Mouse (Mus musculus): ENCODE measurements around the gene Hmga1b.
"Not testable (repeated sequence)": the region's sequence is repeated elsewhere in the genome, so short reads cannot be mapped to it uniquely, and the experiment has no call there.

Hmga1b gene

DNA sequence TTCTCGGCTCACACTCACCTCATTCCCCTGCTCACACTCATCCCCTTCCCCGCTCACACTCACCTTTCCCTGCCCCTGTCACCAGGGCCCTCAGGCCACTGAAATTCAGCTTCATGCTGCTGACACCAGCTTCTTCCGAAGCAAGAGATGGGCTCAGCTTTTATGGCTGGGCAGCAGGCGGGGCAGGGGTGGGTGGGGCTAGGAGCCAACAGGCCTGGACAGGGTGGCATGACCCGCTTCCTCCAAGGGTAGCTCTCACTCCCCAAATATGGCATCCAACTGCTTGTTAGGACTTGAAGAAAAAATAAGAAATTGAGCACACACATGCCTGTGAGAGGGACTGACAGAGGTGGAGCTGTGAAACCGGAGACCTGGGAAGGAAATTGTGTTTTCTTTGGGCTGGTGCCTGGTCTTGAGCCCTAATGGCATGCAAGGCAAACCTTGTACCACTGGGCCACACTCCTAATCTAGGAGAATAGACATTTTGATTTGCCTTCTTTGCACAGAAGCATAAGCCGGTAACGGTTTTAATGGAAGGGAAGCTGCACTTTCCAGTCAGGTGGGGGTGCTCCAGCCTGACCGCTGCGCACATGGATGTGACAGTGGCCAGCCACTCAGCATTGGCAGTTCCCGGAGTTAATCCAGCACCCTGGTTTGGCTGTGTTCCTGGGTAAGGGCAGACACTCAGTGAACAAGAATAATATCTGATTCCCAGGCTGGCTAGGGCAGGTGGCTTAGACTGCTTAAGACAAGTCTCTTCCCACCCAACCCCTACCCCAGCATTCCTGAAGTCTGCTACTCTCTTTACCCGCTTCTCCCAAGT, 30.5 kb upstream of the Hmga1b start, which contains the start of gene Cbr2:
Gene Cbr2, minus strand, starts transcription at position 257 of the 823 bp plus-strand sequence.
- DNase-seq (ENCODE audit: extremely low spot score, low read depth, low spot score), result no peak

DNA sequence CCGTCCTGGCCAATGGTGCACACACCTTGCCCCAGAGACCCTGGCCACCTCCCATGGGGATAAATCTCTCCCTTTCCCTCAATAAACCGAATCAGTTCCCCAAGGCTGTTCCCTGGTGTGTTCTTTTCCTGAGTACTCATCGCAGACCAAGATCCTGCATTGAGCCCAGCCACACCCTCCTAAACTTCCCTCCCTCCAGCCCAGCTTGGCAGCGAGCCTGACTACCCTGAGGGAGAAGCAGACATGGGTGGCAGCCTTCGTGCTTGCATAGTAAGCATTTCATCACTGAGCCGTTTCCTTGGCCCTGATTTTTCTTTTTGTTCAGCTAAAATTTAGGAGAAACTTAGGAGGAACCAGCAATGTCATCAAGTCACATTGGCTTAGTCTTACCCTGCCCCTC, 29.1 kb upstream of the Hmga1b start:
- DNase-seq (ENCODE audit: extremely low spot score, low read depth, low spot score), result no peak

DNA sequence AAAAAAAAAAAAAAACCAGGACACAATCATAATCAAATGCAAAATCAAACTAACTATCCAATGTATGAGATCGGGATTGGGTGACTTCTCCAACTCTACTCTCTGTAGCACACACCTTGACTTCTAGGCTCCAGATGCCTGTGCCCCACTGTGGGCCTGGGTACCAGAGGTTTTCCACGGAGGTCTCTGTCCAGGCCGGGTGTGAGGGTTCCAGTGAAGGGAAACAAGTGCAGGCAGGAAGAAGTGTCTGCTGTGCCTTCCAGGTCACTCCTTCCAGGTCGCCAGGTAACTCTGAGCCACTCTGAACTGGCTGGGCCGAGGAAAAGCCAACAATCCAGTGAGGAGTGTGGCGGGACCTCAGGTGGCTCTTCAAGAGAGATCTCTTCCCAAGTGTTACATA, 26.2 kb upstream of the Hmga1b start:
- no peak for DNase-seq (ENCODE audit: extremely low spot score, low read depth, low spot score)

DNA sequence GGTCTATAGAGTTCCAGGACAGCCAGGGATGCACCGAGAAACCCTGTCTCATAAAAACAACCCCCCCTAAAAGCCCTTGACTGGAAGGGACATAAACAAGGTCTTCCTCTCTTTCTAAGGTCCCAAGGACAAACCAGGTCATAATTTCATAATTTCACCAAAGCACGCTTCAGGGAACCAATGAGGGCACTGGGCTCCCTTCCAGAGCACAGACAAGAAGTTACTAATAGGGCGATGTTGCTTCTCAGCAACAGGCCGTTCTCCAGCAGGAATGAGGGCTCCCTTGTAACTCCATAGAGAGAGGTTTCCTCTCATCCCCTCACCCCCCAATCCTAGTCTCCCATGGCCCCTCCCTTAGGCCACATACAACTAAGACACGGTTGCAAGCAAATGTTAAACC, 21.6 kb upstream of the Hmga1b start:
- no peak for DNase-seq (ENCODE audit: extremely low spot score, low read depth, low spot score)

DNA sequence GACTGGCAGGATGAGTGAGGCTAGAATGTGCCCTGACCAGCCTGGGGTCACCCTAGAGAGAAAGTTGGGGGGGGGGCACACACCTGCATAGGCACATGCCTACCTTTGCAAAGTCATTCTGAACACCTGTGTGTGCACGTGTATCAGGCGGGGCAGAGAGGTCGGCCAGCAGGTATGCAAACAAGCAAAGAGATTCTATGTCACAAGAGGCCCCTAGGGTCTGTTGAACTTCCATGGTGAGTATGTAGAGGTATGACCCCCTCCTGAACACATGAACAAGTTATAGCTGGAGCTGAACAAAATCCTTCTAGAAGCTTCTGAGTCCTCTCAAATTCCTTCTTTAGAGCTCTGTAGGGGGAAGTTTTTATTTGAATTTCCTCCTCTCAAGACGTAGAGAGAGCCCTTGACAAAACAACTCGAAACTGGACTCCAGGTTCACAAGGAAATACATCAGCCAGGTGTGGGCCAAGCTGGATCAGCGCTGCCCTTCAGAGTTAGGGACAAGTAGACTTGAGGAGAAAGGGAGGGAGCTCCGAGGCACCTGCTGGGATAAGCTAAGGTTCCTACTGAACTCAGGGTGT, 18.4 kb upstream of the Hmga1b start:
- DNase-seq (ENCODE audit: extremely low spot score, low read depth, low spot score), result no peak

DNA sequence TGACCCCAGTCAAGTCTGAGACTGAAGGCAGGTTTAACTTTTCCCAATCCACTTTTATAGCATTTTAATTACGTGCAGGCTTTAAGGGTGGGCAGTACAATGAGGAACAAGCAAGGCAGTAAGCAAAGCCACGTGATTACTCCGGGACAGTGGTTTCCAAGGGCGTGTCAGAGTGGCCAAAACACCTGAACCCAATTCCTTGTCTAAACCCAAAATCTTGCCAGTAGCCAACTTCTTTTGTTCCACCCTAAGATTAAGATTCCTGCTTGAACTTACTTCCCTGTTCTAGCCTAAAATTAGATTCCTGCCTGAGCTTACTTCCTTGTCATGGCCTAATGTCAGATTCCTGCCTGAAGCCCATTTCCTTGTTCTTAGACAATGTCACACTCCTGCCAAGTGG, 14.6 kb upstream of the Hmga1b start:
- DNase-seq (ENCODE audit: extremely low spot score, low read depth, low spot score), result no peak

DNA sequence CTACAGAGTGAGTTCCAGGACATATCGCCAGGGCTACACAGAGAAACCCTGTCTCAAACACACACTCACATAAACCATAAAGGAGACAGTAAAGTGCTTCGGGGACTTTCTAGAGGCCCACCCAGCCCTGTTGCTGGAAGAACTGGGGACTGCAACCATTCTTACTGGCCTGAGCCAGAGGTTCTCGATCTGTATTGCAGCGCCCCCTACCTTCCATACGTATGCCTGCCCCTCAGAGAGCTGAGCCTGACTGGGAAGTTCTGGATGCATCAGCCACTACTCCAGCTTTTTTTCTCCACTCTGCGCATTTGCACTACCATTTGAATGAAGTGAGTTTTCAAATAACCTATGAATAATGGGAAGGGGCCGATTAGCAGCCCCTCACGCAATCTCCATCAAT, 13.2 kb upstream of the Hmga1b start:
- DNase-seq (ENCODE audit: extremely low spot score, low read depth, low spot score), result no peak

DNA sequence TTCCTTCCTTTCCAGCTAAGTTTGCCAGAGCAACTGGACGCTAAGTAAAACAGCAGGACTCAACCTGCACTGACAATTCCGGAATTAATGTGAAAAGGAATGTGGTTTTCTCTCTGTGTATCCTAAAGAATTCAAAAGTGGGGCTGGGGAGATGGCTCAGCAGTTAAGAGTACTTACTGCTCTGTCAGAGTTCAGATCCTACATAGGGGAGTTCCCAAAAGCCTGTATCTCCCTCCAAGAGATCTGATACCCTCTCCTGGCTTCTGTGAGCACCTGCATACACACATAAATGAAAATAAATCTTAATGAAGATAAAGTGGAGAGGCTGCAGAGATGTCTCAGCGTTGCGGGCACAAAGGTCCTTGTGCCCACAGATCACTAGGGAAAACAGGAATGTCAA, 11.0 kb upstream of the Hmga1b start:
- no peak for DNase-seq (ENCODE audit: extremely low spot score, low read depth, low spot score)

DNA sequence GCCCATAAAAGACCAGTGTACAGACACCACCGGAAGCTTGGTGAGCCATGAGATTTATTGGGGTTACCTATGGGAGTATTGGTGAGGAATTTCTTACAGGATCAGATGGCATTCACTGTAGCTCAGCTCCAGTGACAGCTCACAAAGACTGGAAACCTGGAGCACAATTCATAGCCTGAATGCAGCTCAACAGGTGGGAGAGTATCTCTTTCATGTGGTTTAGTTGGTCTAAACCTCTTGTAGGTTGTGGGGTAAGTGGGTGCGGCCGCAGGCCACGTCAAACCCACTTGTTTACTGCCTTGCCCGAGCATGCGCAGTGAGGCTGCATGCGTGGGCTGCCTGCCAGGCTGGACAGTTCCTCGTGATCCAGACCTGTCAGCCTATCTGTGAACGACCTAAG, 2.4 kb upstream of the Hmga1b start:
- DNase-seq (ENCODE audit: extremely low spot score, low read depth, low spot score), result no peak

DNA sequence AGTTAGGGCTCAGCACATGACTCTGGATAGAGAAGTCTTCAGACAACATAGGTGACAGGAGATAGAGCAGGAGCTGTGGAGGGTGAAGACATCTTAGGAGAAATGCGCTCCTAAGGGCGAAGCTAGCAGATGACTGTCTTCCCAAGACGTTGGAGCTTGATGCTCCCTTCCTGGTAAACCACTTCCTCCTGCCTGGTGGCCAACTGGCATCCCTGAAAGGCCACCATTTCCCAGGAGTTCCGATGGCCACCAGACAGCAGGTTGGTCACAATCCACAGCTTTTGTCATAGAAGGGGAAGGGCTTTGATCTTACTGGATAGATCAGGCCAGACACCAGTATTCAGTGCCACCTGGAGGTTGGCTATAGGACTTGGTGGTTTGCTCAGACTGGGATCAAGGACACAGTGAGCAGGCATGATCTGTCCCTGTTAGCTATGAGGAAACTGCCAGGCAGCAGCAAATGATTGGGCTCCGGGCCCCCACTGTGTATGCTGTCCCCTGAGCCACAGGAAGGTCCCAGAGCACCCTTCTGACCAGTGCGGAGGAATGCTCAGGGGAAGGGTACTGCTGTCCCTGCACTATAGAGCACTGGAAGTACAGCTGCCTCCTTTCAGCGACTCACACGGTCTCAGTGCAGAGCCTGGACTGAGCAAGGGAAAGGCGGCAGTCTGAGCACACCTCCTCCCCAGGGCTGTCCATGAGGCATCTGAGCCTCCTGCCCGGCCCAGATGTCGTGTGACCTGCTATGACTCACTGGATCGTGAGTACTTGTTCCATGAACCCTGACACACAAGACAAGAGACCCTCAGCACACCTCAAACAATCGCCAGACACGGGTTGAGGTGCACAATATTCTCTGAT, 553 bp upstream of the Hmga1b start:
- no peak for DNase-seq (ENCODE audit: extremely low spot score, low read depth, low spot score)

DNA sequence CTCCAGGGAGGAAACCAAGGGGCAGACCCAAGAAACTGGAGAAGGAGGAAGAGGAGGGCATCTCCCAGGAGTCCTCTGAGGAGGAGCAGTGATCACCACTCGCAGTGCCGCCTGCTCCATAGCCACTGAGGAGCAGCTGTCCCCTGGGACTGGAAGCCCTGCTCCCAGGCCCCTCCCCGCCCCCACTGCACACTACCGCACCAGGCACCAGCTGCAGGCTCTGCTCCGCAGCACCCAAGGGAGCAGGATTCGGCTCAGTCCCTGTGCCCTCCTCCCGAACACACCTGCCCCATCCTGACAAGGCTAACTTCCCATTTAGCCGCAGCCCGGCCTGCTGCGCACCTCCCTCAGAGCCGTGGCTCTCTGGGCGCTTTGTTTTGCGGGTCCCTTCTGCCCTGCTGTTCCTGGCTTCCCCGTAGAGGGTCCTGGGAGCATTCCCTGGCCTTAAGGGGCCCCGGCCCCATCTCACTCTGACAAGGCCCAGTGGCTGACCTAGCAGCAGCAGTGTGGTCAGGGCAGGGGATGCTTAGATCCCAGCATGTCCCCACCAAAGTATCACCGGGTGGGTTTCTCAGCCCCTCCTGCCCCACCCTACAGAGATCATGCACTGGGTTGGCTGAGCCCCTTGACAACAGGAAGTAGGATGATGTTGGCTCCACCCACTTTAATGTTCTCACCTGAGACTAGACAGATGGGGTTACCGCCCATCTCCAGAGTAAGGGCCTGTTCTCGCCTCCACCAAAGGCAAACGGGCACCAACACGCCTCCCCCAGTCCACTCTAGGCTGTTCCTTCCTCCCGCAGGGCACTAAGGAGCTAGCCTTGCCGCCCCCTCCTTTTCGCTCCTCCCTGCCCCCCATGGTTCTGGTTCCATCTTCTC, 766 bp downstream of the Hmga1b start:
- DNase-seq (ENCODE audit: extremely low spot score, low read depth, low spot score), result not testable (repeated sequence)

DNA sequence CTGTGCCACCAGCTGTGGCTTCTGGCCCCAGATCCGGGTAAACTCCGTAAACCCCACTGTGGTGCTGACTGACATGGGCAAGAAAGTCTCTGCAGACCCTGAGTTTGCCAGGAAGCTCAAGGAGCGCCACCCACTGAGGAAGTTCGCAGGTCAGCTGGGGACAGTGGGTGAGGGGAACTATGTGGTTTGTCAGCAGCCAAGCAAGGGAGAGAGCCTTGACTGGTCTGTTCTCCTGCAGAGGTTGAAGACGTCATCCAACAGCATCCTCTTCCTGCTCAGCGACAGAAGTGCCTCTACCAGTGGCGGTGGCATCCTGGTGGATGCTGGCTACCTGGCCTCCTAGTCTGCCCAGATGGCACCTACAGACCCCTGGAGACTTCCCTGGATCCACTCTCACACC, 4.4 kb downstream of the Hmga1b start:
- not testable (repeated sequence) for DNase-seq (ENCODE audit: extremely low spot score, low read depth, low spot score)

DNA sequence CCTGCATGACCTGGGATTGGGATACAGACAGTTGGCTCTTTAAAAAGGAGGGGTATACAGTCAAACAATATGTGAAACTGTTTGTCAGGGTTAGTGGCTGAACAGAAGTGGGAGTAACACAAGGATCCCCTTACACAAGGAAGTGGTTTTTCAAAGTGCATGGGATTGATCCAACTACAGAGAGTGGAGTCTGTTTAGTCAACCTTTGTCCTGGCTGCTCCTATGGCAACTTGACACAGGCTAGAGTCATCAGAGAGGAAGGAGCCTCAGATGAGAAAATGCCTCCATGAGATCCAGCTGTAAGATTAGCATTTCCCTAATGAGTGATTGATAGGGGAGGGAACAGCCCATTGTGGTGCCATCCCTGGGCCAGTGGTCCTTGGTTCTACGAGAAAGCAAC, 5.6 kb downstream of the Hmga1b start:
- no peak for DNase-seq (ENCODE audit: extremely low spot score, low read depth, low spot score)

DNA sequence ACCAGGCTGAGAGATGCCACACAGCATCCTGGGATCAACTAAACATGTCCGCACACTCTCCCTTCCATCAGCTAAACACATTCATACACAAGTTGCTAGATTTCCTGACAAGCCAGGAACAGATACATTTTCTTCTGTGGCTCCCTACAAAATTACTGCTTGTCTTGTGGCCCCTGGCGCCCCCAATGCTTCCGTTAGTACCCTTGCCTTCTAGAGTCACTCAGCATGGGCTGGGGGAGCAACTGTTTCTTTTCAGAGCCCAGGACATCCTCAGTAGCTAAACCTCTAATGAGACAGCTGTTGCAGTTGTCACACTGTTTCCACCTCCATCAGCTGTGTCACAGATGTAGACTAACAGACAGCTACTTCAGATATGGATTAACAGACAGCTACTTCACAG, 10.2 kb downstream of the Hmga1b start:
- DNase-seq (ENCODE audit: extremely low spot score, low read depth, low spot score), result no peak

DNA sequence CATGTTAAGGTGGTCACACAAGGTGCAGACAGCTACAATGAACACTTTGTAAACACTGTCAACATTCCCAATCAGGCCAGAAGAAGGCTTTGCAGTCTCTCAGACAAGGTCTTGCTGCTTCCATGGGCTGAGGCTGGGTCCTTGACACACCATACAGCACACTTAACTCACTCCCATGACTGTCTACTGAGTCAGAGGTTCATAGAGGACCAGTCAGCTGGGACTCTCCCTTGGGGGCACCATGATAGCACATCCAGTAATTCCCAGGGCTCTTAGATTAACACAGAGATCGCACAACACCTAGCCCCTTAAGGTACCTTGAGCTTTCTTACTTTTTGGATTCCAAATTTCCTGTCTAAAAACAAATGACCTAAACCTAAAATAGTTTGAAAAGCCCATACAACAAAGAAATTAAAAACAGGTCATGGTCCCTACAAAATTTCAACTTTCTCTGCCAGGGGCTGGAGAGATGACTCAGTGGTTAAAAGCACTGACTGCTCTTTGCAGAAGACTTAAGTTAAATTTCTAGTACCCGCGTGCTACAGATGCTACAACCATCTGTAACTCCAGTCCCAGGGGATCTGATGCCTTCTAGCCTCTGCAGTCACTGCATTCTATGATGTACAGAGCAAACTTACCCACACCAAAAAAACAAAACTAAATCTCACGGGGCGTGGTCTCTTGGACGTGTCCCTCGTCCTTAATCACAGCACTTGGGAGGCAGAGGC, 11.0 kb downstream of the Hmga1b start:
- no peak for DNase-seq (ENCODE audit: extremely low spot score, low read depth, low spot score)

DNA sequence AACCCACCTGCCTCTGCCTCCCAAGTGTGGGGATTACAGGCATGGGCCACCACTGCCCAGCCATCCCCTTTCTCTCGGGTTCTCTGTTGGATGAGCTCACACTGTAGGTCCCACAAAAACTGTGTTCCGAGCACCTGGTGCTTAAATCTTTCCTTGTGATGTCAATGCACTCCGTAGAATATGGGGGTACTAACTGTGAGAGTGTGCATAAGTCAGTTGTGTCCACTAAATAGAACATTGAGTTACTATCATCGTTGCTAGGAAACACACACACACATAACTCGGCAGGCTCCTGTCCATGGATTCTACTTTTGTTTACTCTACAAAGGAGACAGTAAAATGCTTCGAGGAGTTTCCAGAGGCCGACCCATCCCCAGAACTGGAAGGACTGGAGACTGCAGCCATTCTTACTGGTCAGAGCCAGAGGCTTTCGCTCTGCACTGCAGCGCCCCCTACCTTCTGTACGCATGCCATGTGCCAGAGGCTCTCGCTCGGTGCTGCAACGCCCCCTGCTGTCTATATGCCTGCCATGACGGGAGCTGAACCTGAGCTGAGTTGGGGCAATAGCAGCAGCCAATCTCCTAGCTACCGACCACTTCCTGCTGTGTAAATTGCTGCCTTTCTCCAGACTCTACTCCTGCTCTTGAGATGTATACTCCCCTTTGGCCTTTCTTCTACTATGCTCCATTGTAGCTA, 13.3 kb downstream of the Hmga1b start:
- DNase-seq (ENCODE audit: extremely low spot score, low read depth, low spot score), result peak; percentile 77

DNA sequence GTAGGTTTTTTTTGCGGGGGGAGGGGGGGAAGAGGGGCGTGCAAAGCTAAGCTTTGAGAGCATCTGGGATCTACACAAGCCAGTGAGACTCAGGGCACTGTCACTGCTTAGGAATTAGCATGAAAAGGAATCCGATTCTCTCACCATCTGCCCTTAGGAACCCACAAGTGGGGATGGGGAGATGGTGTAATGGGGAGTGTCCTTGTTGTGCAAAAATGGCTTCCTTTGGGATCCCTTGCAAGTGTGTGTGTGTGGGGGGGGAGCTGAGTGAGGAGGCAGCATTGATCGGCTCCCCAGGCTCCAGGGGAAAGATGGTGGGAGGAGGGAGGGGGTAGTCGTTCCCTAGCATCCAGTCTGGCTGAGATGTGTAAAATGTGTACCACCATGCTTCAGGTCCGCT, 14.5 kb downstream of the Hmga1b start:
- DNase-seq (ENCODE audit: extremely low spot score, low read depth, low spot score), result no peak

DNA sequence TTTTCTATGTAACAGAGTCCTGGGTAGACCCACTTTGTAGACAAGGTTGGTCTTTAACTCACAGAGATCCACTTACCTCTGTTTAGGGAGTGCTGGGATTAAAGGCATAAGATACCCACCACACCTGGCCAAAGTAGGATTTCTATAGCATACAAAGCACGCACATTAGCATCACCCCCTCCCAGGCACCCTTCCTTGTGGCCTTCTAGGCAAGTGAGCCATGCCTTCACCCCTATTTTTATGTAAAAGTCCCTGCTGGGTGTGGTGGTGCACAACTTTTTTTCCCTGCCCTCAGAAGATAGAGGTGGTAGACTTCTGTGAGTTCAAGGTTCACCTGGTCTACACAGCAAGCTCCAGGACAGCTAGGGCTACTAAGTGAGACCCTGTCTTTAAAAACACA, 17.3 kb downstream of the Hmga1b start:
- no peak for DNase-seq (ENCODE audit: extremely low spot score, low read depth, low spot score)

DNA sequence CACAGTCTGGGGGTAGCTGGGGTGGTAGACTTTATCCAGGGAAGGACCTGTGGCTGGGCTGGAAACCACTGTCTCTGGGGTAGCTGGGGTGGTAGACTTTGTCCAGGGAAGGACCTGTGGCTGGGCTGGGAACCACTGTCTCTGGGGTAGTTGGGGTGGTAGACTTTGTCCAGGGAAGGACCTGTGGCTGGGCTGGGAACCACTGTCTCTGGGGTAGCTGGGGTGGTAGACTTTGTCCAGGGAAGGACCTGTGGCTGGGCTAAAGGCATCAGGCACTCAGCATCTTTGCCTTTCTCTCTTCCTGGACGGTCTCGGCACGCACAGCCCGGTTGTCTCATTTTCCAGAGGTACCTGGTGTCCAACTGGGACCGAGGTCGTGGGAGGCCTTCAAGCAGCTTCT, 18.8 kb downstream of the Hmga1b start:
- DNase-seq (ENCODE audit: extremely low spot score, low read depth, low spot score), result not testable (repeated sequence)

Data from hindlimb bud, embryonic 11.5 days (tissue).